Mouse (Mus musculus) lung, embryonic 16.5 days (tissue): ENCODE results near the gene Sorl1. TPM values are rescaled to one million over a fixed set of nuclear protein-coding genes. Genes with fewer than 3 reads are reported as not detected.

Experiments used
- ATAC-seq: fragments of 200-750 bp; cut with Nextera tagmentation; 2 replicates; pipeline ENCODE4 v1.8.0; 2017; ENCODE audit warnings: low read depth, mild to moderate bottlenecking, moderate library complexity
- H3K27ac ChIP-seq: fragments of 300-500 bp; sonication (generic); 2 replicates; pipeline ENCODE4 v1.5.1; 2014; ENCODE audit warnings: mild to moderate bottlenecking, control low read depth, low read length
- H3K27me3 ChIP-seq: fragments of 300-500 bp; sonication (generic); 2 replicates; pipeline ENCODE4 v1.6.1; 2014; ENCODE audit warnings: low read depth, low read length, mixed read lengths; ENCODE audit not compliant: control insufficient read depth, insufficient read depth
- H3K36me3 ChIP-seq: fragments of 300-500 bp; sonication (generic); 2 replicates; pipeline ENCODE4 v1.6.1; 2014; ENCODE audit warnings: low read length; ENCODE audit not compliant: control insufficient read depth, insufficient read depth
- H3K4me1 ChIP-seq: fragments of 300-500 bp; sonication (generic); replicated peaks from 2 replicates; pipeline ENCODE4 v1.6.1; 2014; ENCODE audit warnings: low read length, mixed read lengths; ENCODE audit not compliant: control insufficient read depth, insufficient read depth
- H3K4me2 ChIP-seq: fragments of 300-500 bp; sonication (generic); 2 replicates; pipeline ENCODE4 v1.6.1; 2014; ENCODE audit warnings: low read depth, low read length, control low read depth
- H3K4me3 ChIP-seq: fragments of 300-500 bp; sonication (generic); 2 replicates; pipeline ENCODE4 v1.5.1; 2014; ENCODE audit warnings: mild to moderate bottlenecking, low read length, control low read depth
- H3K9ac ChIP-seq: fragments of 300-500 bp; sonication (generic); 2 replicates; pipeline ENCODE4 v1.6.1; 2014; ENCODE audit warnings: low read length, control low read depth
- H3K9me3 ChIP-seq: fragments of 300-500 bp; sonication (generic); 2 replicates; pipeline ENCODE4 v1.6.1; 2016; ENCODE audit warnings: low read length; ENCODE audit not compliant: control insufficient read depth
- WGBS: fragments of 180-500 bp; shearing (Covaris S2); extraction: QIAGEN DNeasy Blood & Tissue Kit; methylation state at CpG from one replicate; pipeline ENCODE4 v1.1.7; 2014; 5-methylcytosine and 5-hydroxymethylcytosine counted together
- polyA plus RNA-seq: library from polyadenylated mRNA; unstranded; fragments of >200 nt; fragmentation: Nextera tagmentation; extraction: Ambion mirVana; gene quantifications from 2 replicates; pipeline ENCODE4 v1.2.1, GENCODE M21; 2015

Sorl1 gene
- polyA plus RNA-seq, 1 experiment from 2014 or later = 11.8 TPM

DNA sequence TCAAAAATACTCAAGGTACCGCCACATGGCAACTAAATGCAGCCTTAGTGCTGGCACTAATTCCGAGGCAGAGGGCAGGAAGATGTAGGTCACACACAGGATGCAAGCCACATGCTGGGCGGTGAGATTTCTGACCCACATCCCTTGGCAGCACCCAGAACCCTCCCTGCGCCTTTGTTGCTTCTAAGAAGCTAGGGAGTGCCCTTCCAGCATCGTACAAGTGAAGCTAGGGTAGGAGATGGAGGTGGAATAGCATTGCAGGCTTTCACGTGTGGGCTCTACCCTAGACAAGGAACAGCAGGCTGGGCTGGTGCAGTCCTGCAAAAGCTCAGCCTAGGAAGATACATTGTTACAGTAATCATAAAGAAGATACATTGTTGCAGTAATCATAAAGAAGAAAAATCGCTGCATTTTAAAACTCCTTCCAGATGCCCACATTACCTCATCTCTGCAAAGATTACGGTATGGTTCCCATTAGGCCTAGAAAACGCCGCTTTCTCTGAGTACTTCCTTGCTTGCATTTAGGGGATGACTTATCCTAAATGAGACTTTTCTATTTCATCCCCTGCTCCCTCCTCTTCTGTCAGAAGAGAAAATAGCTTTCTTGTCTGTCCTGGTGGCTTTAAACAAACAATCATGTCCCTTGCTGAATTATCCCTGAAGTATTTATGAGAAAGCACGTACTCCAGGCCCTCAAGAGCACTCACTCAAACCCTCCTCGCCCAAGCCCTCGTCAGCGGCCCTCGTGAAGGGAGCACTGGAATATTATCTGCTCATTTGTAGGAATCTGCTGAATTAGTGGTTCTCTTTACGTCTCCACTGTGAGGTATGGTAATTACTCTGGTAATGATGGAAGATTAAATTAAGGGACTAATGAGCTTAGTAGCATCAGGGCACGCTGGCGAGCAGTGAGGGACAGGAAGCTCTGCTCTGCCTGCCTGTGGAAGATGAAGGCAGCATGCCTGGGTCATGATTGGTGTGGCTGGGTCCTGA, 84.8 kb downstream of the Sorl1 start:
- Histone ChIP-seq H3K4me1 (peaks cover 8% of the 10 kb centered on the region), H3K4me2 (no peak overlapping the region), H3K9ac (no peak overlapping the region), H3K36me3 (no peaks in the 10 kb centered on the region), H3K27ac (no peak overlapping the region), H3K9me3 (no peaks in the 10 kb centered on the region), H3K4me3 (no peak overlapping the region), H3K27me3 (no peaks in the 10 kb centered on the region)
- 56% methylated on average over 18 of the region's 18 CpGs for WGBS
- no peak for ATAC-seq

DNA sequence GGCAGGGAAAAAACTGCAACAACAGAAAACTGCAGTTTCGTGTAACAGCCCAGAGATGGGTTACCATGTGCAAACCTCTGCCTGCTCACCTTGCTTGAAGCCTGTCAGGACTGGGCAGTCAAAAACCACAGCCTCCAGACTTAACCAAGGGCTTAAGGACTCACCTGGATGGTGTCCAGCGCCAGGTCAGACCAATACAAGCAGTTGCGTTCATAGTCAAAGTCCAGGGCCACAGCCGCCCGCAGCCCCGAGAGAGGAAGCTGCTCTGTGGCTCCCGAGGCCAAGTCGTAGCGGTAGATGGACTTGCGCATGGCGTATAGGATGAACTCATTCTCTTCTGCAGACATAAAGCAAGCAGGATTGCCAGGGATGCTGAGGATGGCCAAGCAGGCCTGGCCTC, 87.2 kb downstream of the Sorl1 start:
- H3K27ac ChIP-seq = no peak overlapping the region
- H3K27me3 ChIP-seq = no peaks in the 10 kb centered on the region
- no peak overlapping the region for H3K4me3 ChIP-seq
- no peak overlapping the region for H3K9ac ChIP-seq
- no peaks in the 10 kb centered on the region for H3K9me3 ChIP-seq
- no peak for ATAC-seq
- H3K4me1 ChIP-seq = peaks cover 8% of the 10 kb centered on the region
- no peaks in the 10 kb centered on the region for H3K36me3 ChIP-seq
- 86% methylated on average over 11 of the region's 11 CpGs for WGBS
- H3K4me2 ChIP-seq = no peak overlapping the region

DNA sequence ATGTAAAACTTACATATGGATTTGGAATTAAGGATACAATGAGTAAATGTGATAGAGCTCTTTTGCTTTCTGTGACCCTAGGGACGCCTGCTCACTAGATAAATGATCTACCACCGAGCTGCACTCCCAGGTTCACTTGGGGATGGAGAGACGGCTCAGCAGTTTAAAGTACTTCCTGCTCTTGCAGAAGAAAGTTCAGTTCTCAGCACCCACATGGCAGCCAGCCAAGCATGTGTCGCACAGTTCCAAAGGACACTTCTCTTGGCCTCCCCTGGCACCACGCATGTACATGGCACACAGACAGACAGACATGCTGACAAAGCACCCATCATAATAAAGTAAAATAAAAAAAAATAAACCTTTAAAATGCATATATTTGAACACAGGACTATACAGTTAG, 88.1 kb downstream of the Sorl1 start:
- Histone ChIP-seq H3K4me2 (no peak overlapping the region), H3K9me3 (no peaks in the 10 kb centered on the region), H3K27me3 (no peaks in the 10 kb centered on the region), H3K4me3 (no peak overlapping the region), H3K27ac (no peak overlapping the region), H3K9ac (no peak overlapping the region), H3K36me3 (no peaks in the 10 kb centered on the region), H3K4me1 (peaks cover 8% of the 10 kb centered on the region)
- 24% methylated on average over 5 of the region's 5 CpGs for WGBS
- no peak for ATAC-seq

- Histone ChIP-seq H3K27me3 (no peaks in the 10 kb centered on the region), H3K9ac (no peak overlapping the region)
- WGBS = 63% methylated on average over 12 of the region's 12 CpGs
Measured at GRCm38 (mm10) chr9:42035213-42035765, 88.8 kb downstream of the Sorl1 start.

DNA sequence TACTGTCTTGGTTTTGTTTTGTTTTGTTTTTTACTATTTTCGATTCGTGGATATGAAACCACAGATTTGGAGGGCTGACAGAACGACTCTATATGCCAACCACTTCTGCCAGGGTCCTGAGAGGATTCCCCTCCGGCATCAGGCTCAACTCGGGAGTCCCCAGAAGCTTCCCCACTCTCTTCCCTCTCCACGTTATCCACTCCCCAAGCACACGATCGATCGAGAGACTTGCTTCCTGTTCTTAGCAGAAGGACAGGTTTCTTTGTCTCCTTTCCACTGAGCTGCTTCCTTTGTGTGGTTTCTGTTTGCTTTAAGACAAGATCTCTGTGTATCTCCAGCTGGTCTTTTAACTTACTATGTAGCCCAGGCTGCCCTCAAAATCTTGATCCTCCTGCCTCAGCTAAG, 90.0 kb downstream of the Sorl1 start:
- Histone ChIP-seq H3K36me3 (no peaks in the 10 kb centered on the region), H3K4me1 (peaks cover 8% of the 10 kb centered on the region), H3K4me2 (no peak overlapping the region), H3K9me3 (no peaks in the 10 kb centered on the region), H3K27ac (no peak overlapping the region), H3K9ac (no peak overlapping the region), H3K27me3 (no peaks in the 10 kb centered on the region), H3K4me3 (no peak overlapping the region)
- 51% methylated on average over 9 of the region's 9 CpGs for WGBS
- no peak for ATAC-seq

More at GRCm38 (mm10) chr9:42035213-42035765, 88.8 kb downstream of the Sorl1 start:
- no peak overlapping the region for H3K4me2 ChIP-seq
- H3K36me3 ChIP-seq = no peaks in the 10 kb centered on the region
- H3K9me3 ChIP-seq = no peaks in the 10 kb centered on the region
- no peak for ATAC-seq
- H3K4me1 ChIP-seq = peaks cover 8% of the 10 kb centered on the region
- no peak overlapping the region for H3K27ac ChIP-seq
- H3K4me3 ChIP-seq = no peak overlapping the region

DNA sequence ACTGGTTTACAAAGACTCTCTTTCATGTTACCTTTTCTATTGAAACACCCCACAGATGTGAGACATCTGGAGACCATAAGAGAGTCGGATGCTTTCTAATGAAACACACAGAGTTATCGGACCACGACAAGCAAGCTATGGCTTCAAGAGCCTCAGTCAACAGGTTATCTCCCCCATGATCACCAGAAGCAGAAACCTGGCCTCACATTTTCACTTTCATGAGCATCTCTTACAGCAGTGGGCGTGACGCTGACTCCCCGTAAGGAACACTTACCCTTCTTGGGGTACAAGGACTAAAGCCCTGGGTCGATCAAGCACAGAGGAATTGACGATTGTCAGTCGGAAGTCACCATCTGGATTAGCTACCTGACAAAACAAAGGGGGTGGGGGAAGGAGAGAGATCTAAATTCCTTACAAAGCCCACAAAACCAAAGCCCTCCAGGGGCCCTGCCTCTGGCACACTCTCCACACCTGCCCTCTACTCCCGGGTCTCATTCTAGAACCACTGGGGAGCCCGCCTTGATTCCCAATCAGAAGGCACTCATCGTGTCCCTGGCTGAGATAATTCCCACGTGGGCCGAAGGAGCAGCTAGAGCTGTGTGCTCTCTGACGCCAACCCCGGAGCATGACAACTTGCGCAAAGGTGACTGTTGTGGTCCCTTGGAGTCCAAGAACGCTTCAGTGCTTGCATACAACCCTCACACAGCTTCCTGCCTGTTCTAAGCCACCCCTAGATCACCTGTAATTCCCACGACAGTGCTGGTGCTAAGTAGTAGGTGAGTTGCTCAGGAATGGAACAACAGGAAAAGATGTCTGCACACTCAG, 90.6 kb downstream of the Sorl1 start:
- Histone ChIP-seq H3K4me2 (no peak overlapping the region), H3K9ac (no peak overlapping the region), H3K27ac (no peak overlapping the region), H3K36me3 (no peaks in the 10 kb centered on the region), H3K4me1 (peaks cover 9% of the 10 kb centered on the region; the same call in 1 of the 2 replicates), H3K9me3 (no peaks in the 10 kb centered on the region), H3K27me3 (no peaks in the 10 kb centered on the region), H3K4me3 (no peak overlapping the region)
- ATAC-seq = no peak
- 63% methylated on average over 19 of the region's 19 CpGs for WGBS

- Histone ChIP-seq H3K9ac (no peak overlapping the region), H3K9me3 (no peaks in the 10 kb centered on the region), H3K36me3 (no peaks in the 10 kb centered on the region), H3K4me2 (no peak overlapping the region), H3K4me1 (peaks cover 9% of the 10 kb centered on the region; the same call in 1 of the 2 replicates), H3K4me3 (no peak overlapping the region), H3K27me3 (no peaks in the 10 kb centered on the region), H3K27ac (no peak overlapping the region)
- 54% methylated on average over 9 of the region's 9 CpGs for WGBS
- ATAC-seq = no peak
Measured at GRCm38 (mm10) chr9:42032419-42032818, 91.7 kb downstream of the Sorl1 start.

GRCm38 (mm10) chr9:42028807-42029206, 95.3 kb downstream of the Sorl1 start:
- ATAC-seq = peak; percentile 47; the same call in 1 of the 2 replicates
- Histone ChIP-seq H3K4me1 (peaks cover 4% of the 10 kb centered on the region; the same call in 1 of the 2 replicates), H3K36me3 (no peaks in the 10 kb centered on the region), H3K4me2 (no peak overlapping the region), H3K9ac (no peak overlapping the region), H3K27me3 (no peaks in the 10 kb centered on the region), H3K27ac (no peak overlapping the region), H3K9me3 (no peaks in the 10 kb centered on the region), H3K4me3 (no peak overlapping the region)
- 58% methylated on average over 4 of the region's 4 CpGs for WGBS

- H3K9ac ChIP-seq = no peak overlapping the region
- WGBS = 52% methylated on average over 9 of the region's 9 CpGs
- H3K4me2 ChIP-seq = no peak overlapping the region
- peak overlapping the region; percentile 56 for H3K27ac ChIP-seq
- no peaks in the 10 kb centered on the region for H3K9me3 ChIP-seq
- peaks cover 4% of the 10 kb centered on the region; the same call in 1 of the 2 replicates for H3K4me1 ChIP-seq
- no peak for ATAC-seq
- no peak overlapping the region for H3K4me3 ChIP-seq
- H3K36me3 ChIP-seq = no peaks in the 10 kb centered on the region
- H3K27me3 ChIP-seq = no peaks in the 10 kb centered on the region
Measured at GRCm38 (mm10) chr9:42024257-42024656, 99.8 kb downstream of the Sorl1 start.
